Comparison of ENCODE assay signal across 8 mouse cellular contexts in the genomic region with DNA sequence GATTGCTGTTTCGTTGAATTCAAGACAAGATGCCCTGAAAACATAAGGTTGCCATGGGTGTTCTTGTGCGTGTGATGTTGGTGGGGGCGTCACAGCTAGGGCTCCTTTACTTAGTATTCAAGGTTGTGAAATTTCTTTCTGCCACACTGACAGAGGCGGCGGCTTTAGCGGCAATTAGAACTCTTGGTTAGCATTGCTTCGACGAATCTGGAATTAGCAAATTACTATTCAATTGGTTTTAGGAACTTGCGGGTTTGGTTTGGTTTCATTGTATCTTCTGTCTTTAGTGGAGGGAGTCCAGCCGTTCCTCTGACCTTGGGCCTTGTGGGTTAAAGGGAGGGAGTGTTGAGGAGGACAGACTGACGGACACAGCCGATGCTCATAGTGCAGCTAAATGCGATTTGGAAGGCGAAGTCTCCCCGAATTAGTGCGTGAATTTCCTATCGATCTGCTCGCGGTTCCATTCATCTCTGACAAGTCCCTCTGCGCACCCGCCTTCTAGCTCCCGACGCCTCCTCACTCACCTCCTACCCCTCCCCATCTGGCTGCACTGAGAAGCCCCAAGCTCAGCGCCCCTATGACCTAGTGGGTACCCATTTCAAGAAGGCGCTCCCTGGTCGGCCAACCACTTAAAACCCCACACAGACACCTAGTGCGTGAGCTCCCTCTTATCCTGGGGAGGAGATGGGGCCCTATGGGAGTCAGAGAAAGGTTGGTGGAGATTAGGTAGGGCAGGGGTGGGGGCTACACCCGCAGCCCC. TPM values are rescaled to one million over a fixed set of nuclear protein-coding genes. Genes with fewer than 3 reads are reported as not detected.
DNase-seq lines count a peak whose midpoint lies in the region; ATAC-seq and TF ChIP-seq lines count a peak whose summit lies in the region.

Gene Hoxb4 (plus strand): TSS at position 660 of the 760 bp plus-strand sequence.

- H3K4me1 ChIP-seq in forebrain, embryonic 16.5 days (replicated peaks; ENCODE audit: control insufficient read depth, insufficient read depth, low read length), result no peaks in the 10 kb centered on the region
- no peaks in the 10 kb centered on the region for H3K4me1 ChIP-seq in liver, embryonic 14.5 days (replicated peaks; ENCODE audit: control insufficient read depth in 2 of 2, insufficient read depth in 2 of 2, low read length in 1 of 2)

- H3K4me2 ChIP-seq in forebrain, embryonic 16.5 days (ENCODE audit: low read length), result peak within 1 kb of the TSS; percentile 5; the same call in 1 of the 2 replicates
- H3K4me2 ChIP-seq in liver, embryonic 14.5 days (ENCODE audit: low read depth), result peak within 1 kb of the TSS; percentile 47

- H3K9me3 ChIP-seq in forebrain, embryonic 16.5 days (ENCODE audit: control insufficient read depth, low read length), result no peaks in the 10 kb centered on the region
- H3K9me3 ChIP-seq in liver, embryonic 14.5 days (ENCODE audit: control insufficient read depth, low read length), result no peaks in the 10 kb centered on the region

- DNase-seq in embryo, embryonic 11 days, result peak; percentile 72
- no peak for DNase-seq in embryo, embryonic 9.5 days (ENCODE audit: extremely low spot score)
- peak; percentile 81 for DNase-seq in ES-CJ7 (ENCODE audit: low read depth, low spot score)
- no peak for DNase-seq in liver, embryonic 14.5 days (ENCODE audit: low read depth in 3 of 3, low spot score in 3 of 3)
- no peak for DNase-seq in left cerebral cortex, postnatal 25 days (ENCODE audit: low spot score in 2 of 2)
- no peak for DNase-seq in thymus, postnatal 0 days (ENCODE audit: low spot score)
- no peak for DNase-seq in right cerebral cortex, postnatal 36 days (ENCODE audit: low spot score in 2 of 2)

- ATAC-seq in forebrain, embryonic 16.5 days, result no peak
- no peak for ATAC-seq in liver, embryonic 14.5 days (ENCODE audit: insufficient read depth)

- intact Hi-C loops in left cerebral cortex, postnatal 25 days (cut with DNase I), result no loop called here

- H3K27me3 ChIP-seq in forebrain, embryonic 16.5 days (replicated peaks; ENCODE audit: control insufficient read depth, insufficient read depth, low read length), result peaks cover 95% of the 10 kb centered on the region
- H3K27me3 ChIP-seq in liver, embryonic 14.5 days (ENCODE audit: control insufficient read depth, insufficient read depth, low read length), result peaks cover 91% of the 10 kb centered on the region

- no peak within 1 kb of the TSS for H3K27ac ChIP-seq in forebrain, embryonic 16.5 days (ENCODE audit: low read length)
- H3K27ac ChIP-seq in liver, embryonic 14.5 days, result no peak within 1 kb of the TSS

- no peaks in the 10 kb centered on the region for H3K36me3 ChIP-seq in forebrain, embryonic 16.5 days (ENCODE audit: control insufficient read depth, insufficient read depth)
- no peaks in the 10 kb centered on the region for H3K36me3 ChIP-seq in liver, embryonic 14.5 days (replicated peaks; ENCODE audit: control insufficient read depth, insufficient read depth, low read depth)

- no peak within 1 kb of the TSS for H3K4me3 ChIP-seq in forebrain, embryonic 16.5 days (replicated peaks; ENCODE audit: low read length)
- peak within 1 kb of the TSS; percentile 33 to 54 for H3K4me3 ChIP-seq in liver, embryonic 14.5 days (ENCODE audit: insufficient read depth in 1 of 2, low read depth in 2 of 2, low read length in 2 of 2)

- no peak for TF ChIP-seq EP300 in liver, embryonic 14.5 days (IDR thresholded peaks at IDR 0.05; ENCODE audit: low read depth)

- no peak for TF ChIP-seq CTCF in liver, embryonic 14.5 days (IDR thresholded peaks at IDR 0.05; ENCODE audit: low read depth)

- no peak within 1 kb of the TSS for H3K9ac ChIP-seq in forebrain, embryonic 16.5 days (replicated peaks; ENCODE audit: low read depth, low read length)
- no peak within 1 kb of the TSS for H3K9ac ChIP-seq in liver, embryonic 14.5 days (replicated peaks)

- 2% methylated on average over 28 of the region's 28 CpGs for WGBS in forebrain, embryonic 16.5 days
- 5% methylated on average over 28 of the region's 28 CpGs for WGBS in liver, embryonic 14.5 days (ENCODE audit: insufficient replicate concordance)

RNA-seq across cellular contexts. Expression of gene Hoxb4, which starts in this region (rescaled TPM):
- polyA plus RNA-seq in forebrain, embryonic 16.5 days (2015; fragmentation: Nextera tagmentation; extraction: Ambion mirVana), result not detected in 2 replicates
- polyA plus RNA-seq in liver, embryonic 14.5 days (2012; rRNA removed), result 0.31 and 0.48 TPM in 2 replicates
- 0.06 and 0.09 TPM in 2 replicates for polyA plus RNA-seq in liver, embryonic 14.5 days (2014; fragmentation: Nextera tagmentation; extraction: Ambion mirVana)
- total RNA-seq in left cerebral cortex, postnatal 25 days (2021), result not detected
- 0.09 and 0.20 TPM in 2 replicates for polyA plus RNA-seq in thymus, postnatal 0 days (2015; fragmentation: Nextera tagmentation; extraction: Ambion mirVana)

Comparison
In these comparisons a context has a peak if more than half of its experiments do, and no peak if none do; other contexts are left out.
1. DNase-seq: peak in embryo, embryonic 11 days (single experiment) and ES-CJ7 (single experiment); none in embryo, embryonic 9.5 days (single experiment), liver, embryonic 14.5 days (0 of 3), left cerebral cortex, postnatal 25 days (0 of 2), thymus, postnatal 0 days (single experiment) and right cerebral cortex, postnatal 36 days (0 of 2).